Mouse (Mus musculus) stomach, postnatal 0 days (tissue): Measurements from ENCODE around the gene Sh2d3c. TPM values are rescaled to one million over a fixed set of nuclear protein-coding genes. Genes with fewer than 3 reads are reported as not detected.

Experiments
- ATAC-seq: fragments of 200-750 bp; cut with Nextera tagmentation; 2 replicates; pipeline ENCODE4 v1.8.0; 2017; ENCODE audit not compliant: low FRiP score, low TSS enrichment
- DNase-seq: peaks from one replicate; pipeline ENCODE4 v3.0.0-alpha.2; 2016; ENCODE audit warnings: low spot score
- H3K27ac ChIP-seq: fragments of 300-500 bp; sonication (generic); replicated peaks from 2 replicates; pipeline ENCODE4 v1.5.1; 2014; ENCODE audit warnings: mild to moderate bottlenecking, control low read depth
- H3K27me3 ChIP-seq: fragments of 300-500 bp; sonication (generic); 2 replicates; pipeline ENCODE4 v1.6.1; 2014; ENCODE audit warnings: low read length; ENCODE audit not compliant: control insufficient read depth, insufficient read depth
- H3K36me3 ChIP-seq: fragments of 300-500 bp; sonication (generic); 2 replicates; pipeline ENCODE4 v1.6.1; 2014; ENCODE audit warnings: low read length, mixed read lengths; ENCODE audit not compliant: control insufficient read depth, insufficient read depth
- H3K4me1 ChIP-seq: fragments of 300-500 bp; sonication (generic); replicated peaks from 2 replicates; pipeline ENCODE4 v1.6.1; 2014; ENCODE audit warnings: antibody characterized with exemption; ENCODE audit not compliant: control insufficient read depth, insufficient read depth
- H3K4me2 ChIP-seq: fragments of 300-500 bp; sonication (generic); replicated peaks from 2 replicates; pipeline ENCODE4 v1.6.1; 2014; ENCODE audit warnings: low read depth, mild to moderate bottlenecking, control low read depth, moderate library complexity
- H3K4me3 ChIP-seq: fragments of 300-500 bp; sonication (generic); 2 replicates; pipeline ENCODE4 v1.5.1; 2014; ENCODE audit warnings: low read depth, low read length, control low read depth
- H3K9ac ChIP-seq: fragments of 300-500 bp; sonication (generic); 2 replicates; pipeline ENCODE4 v1.6.1; 2014; ENCODE audit warnings: mild to moderate bottlenecking, low read length, control low read depth, mixed read lengths
- H3K9me3 ChIP-seq: fragments of 300-500 bp; sonication (generic); 2 replicates; pipeline ENCODE4 v1.6.1; 2016; ENCODE audit warnings: low read length; ENCODE audit not compliant: control insufficient read depth
- CTCF ChIP-seq: IDR thresholded peaks from 2 replicates; pipeline ENCODE4 v1.5.1; 2016; ENCODE audit warnings: antibody characterized with exemption, low read depth, mild to moderate bottlenecking, moderate library complexity
- EP300 ChIP-seq: optimal IDR thresholded peaks from 2 replicates; pipeline ENCODE3; 2016; ENCODE audit warnings: antibody characterized with exemption
- WGBS: fragments of 180-500 bp; shearing (Covaris S2); extraction: QIAGEN DNeasy Blood & Tissue Kit; methylation state at CpG from one replicate; pipeline ENCODE4 v1.1.7; 2014; 5-methylcytosine and 5-hydroxymethylcytosine counted together
- polyA plus RNA-seq: library from polyadenylated mRNA; unstranded; fragments of >200 nt; fragmentation: Nextera tagmentation; extraction: Ambion mirVana; gene quantifications from 2 replicates; pipeline ENCODE4 v1.2.1, GENCODE M21; 2015

Gene Sh2d3c
- polyA plus RNA-seq, 1 experiment from 2014 or later = 7.7 TPM

DNA sequence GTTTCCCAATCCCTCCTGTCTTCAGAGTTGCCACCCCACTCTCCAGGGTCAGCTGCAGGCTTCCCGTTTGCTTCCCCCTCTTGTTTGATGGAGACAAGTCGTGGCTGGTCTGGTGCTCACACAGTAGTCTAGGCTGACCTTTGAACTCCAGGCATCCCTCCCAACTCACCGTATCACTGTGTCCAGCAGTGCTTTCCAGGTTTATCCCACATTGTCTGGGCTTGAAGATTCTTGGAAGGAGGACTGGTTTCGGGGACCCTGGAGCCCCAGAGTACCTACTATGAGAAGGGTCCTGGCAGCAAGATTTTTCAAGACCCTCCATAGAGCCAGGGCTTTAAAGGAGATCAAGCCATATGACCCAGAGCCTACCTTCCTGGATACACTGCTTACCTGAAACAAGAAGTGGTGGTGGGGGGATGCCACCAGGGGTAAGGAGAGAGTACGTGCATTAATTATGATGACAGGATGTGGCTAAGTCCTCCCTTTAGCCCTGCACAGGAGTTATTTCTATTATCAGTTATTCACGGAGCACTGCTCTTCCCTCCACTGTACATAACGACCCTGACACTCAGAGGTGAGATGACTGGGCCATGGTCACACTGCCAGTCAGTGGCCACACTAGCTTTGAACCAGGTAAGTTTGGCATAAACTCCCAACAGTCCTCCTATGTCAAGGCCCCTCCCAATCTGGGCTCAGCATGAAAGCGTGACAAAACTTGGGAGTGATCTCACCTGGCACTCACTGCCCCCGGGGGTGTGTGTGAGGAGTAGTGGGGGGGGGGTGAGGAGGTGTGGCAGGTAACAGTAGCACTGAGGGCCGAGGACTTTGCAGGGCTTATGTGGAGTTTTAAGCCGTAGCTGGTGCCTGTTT is 6.5 kb upstream of the Sh2d3c start:
- Histone ChIP-seq H3K4me1 (no peaks in the 10 kb centered on the region; the same call in 1 of the 2 replicates), H3K9ac (peak overlapping the region; percentile 84; the same call in 1 of the 2 replicates), H3K27ac (peak overlapping the region; percentile 97), H3K9me3 (no peaks in the 10 kb centered on the region), H3K27me3 (no peaks in the 10 kb centered on the region), H3K36me3 (peaks cover 6% of the 10 kb centered on the region), H3K4me2 (no peak overlapping the region), H3K4me3 (no peak overlapping the region)
- WGBS = 42% methylated on average over 11 of the region's 11 CpGs
- DNase-seq (no peak), ATAC-seq (no peak)
- TF ChIP-seq CTCF (no peak), EP300 (no peak)

DNA sequence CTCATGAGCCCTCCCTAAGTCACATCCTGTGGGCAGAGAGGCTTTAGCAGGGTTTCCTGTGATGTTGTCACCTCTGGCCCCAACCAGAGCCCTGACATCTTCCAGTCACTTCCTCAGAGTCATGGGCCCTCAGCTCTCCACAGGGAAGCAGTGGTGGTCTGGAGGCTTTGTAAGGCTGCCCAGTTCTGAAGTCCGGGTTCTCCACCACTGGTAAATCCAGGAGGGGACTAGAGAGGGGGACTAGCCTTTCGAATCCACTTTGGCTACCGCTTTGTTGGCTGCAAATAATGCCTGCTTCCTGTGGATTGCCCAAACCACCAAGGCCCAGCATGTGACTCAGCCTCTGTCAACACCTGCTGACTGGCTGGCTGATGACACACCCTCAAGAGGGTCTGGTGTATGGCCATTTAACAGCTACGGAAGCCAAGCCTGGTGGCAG is 5.8 kb upstream of the Sh2d3c start:
- no peaks in the 10 kb centered on the region for H3K27me3 ChIP-seq
- no peak overlapping the region for H3K4me2 ChIP-seq
- ATAC-seq (peak; percentile 33; the same call in 1 of the 2 replicates), DNase-seq (peak; percentile 70)
- H3K27ac ChIP-seq = peak overlapping the region; percentile 97
- no peak; the same call in 1 of the 2 replicates for TF ChIP-seq CTCF
- no peak for TF ChIP-seq EP300
- H3K4me3 ChIP-seq = no peak overlapping the region
- H3K9ac ChIP-seq = 0 out of 2 replicates have a peak overlapping the region, but pooled peaks have one; percentile 23
- no peaks in the 10 kb centered on the region for H3K36me3 ChIP-seq
- 44% methylated on average over 4 of the region's 4 CpGs for WGBS
- H3K4me1 ChIP-seq = no peaks in the 10 kb centered on the region; the same call in 1 of the 2 replicates
- no peaks in the 10 kb centered on the region for H3K9me3 ChIP-seq

DNA sequence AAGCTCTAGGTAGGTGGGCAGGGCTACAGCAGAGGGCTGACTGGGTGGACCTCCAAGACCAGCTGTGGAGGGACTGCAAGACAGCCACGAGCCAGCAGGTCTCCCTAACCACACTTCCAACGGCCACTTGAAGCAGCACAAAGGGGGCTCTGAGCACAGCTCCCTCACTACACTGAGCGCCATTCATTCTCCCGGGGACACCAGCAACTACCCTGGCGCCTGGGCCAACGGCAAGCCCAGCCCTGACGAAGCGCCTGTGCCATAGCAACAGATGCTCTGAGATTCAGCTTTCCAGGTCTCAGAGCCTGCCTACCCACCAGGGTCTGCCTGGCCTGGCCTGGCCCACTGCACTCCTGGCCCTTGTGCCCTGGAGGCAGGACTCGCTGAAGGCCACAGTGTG is 2.1 kb upstream of the Sh2d3c start:
- 62% methylated on average over 9 of the region's 9 CpGs for WGBS
- DNase-seq (no peak), ATAC-seq (no peak)
- H3K9me3 ChIP-seq = no peaks in the 10 kb centered on the region
- peaks cover 5% of the 10 kb centered on the region; the same call in 1 of the 2 replicates for H3K4me1 ChIP-seq
- no peaks in the 10 kb centered on the region for H3K36me3 ChIP-seq
- no peak overlapping the region for H3K9ac ChIP-seq
- H3K27me3 ChIP-seq = no peaks in the 10 kb centered on the region
- no peak overlapping the region for H3K4me3 ChIP-seq
- TF ChIP-seq CTCF (no peak), EP300 (no peak)
- no peak overlapping the region for H3K4me2 ChIP-seq
- no peak overlapping the region for H3K27ac ChIP-seq

GRCm38 (mm10) chr2:32720053-32720452 is 802 bp upstream of the Sh2d3c start:
- WGBS = 75% methylated on average over 3 of the region's 3 CpGs
- no peaks in the 10 kb centered on the region for H3K9me3 ChIP-seq
- no peaks in the 10 kb centered on the region for H3K27me3 ChIP-seq
- H3K36me3 ChIP-seq = no peaks in the 10 kb centered on the region
- H3K4me3 ChIP-seq = no peak overlapping the region
- TF ChIP-seq CTCF = no peak
- no peak for TF ChIP-seq EP300
- no peak overlapping the region for H3K9ac ChIP-seq
- no peak for ATAC-seq
- H3K4me1 ChIP-seq = peaks cover 5% of the 10 kb centered on the region; the same call in 1 of the 2 replicates
- DNase-seq = no peak
- H3K4me2 ChIP-seq = no peak overlapping the region
- H3K27ac ChIP-seq = no peak overlapping the region

- H3K9me3 ChIP-seq = no peaks in the 10 kb centered on the region
- WGBS = 37% methylated on average over 6 of the region's 6 CpGs
- 0 out of 2 replicates have a peak overlapping the region, but pooled peaks have one; percentile 5 for H3K4me2 ChIP-seq
- no peak for DNase-seq
- TF ChIP-seq CTCF (no peak), EP300 (no peak)
- peak overlapping the region; percentile 41; the same call in 1 of the 2 replicates for H3K9ac ChIP-seq
- H3K4me1 ChIP-seq = peaks cover 5% of the 10 kb centered on the region; the same call in 1 of the 2 replicates
- H3K27me3 ChIP-seq = no peaks in the 10 kb centered on the region
- H3K27ac ChIP-seq = peak overlapping the region; percentile 40; the same call in 1 of the 2 replicates
- no peak for ATAC-seq
- no peaks in the 10 kb centered on the region for H3K36me3 ChIP-seq
- no peak overlapping the region for H3K4me3 ChIP-seq
Measured at GRCm38 (mm10) chr2:32722046-32722445, 1.2 kb downstream of the Sh2d3c start.

DNA sequence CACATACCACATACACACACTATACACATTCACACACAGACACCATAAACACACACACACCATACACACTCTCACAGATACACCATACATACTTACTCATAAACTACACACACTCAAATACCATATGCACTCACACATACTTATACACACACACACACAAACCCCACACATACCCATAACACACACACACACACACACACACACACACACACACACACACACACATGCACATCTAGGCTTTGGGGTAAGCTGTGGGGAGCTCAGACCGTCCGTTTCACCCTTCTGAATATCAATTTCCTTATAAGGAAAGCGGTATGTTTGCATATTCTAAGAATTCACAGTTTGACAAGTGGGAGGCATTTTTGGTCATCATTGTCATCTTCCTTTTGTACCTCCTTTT is 1.7 kb downstream of the Sh2d3c start:
- Histone ChIP-seq H3K9me3 (no peaks in the 10 kb centered on the region), H3K9ac (no peak overlapping the region), H3K4me3 (no peak overlapping the region), H3K36me3 (no peaks in the 10 kb centered on the region), H3K27me3 (no peaks in the 10 kb centered on the region), H3K4me1 (peaks cover 5% of the 10 kb centered on the region; the same call in 1 of the 2 replicates), H3K27ac (no peak overlapping the region), H3K4me2 (no peak overlapping the region)
- TF ChIP-seq EP300 = no peak
- no peak for TF ChIP-seq CTCF
- DNase-seq (no peak), ATAC-seq (no peak)
- WGBS = 34% methylated on average over 3 of the region's 3 CpGs
